Comparison of ENCODE assay signal across 27 mouse cellular contexts in genomic region chr3:103526201-103526704, GRCm38 (mm10). TPM values are rescaled to one million over a fixed set of nuclear protein-coding genes. Genes with fewer than 3 reads are reported as not detected.
"Had no signal": no experiment of that assay in that cellular context is flagged by ENCODE, and none has a peak within 500 bp of the region (broad histone marks: within the 10 kb centered on the region; RNA-seq: fewer than 3 reads in every experiment).

No protein-coding gene starts in this region.

- H3K27me3 ChIP-seq: heart, embryonic 13.5 days; heart, embryonic 15.5 days; hindbrain, embryonic 13.5 days; hindbrain, embryonic 15.5 days; kidney, embryonic 15.5 days; limb, embryonic 13.5 days; limb, embryonic 15.5 days had no signal

- H3K9ac ChIP-seq: heart, embryonic 13.5 days; heart, embryonic 15.5 days; hindbrain, embryonic 13.5 days; hindbrain, embryonic 15.5 days; kidney, embryonic 15.5 days; limb, embryonic 13.5 days; limb, embryonic 15.5 days had no signal

- H3K4me1 ChIP-seq: heart, embryonic 13.5 days; heart, embryonic 15.5 days; hindbrain, embryonic 13.5 days; hindbrain, embryonic 15.5 days; kidney, embryonic 15.5 days; limb, embryonic 13.5 days; limb, embryonic 15.5 days had no signal

- ATAC-seq: hindbrain, postnatal 0 days; intestine, embryonic 16.5 days had no signal

- H3K9me3 ChIP-seq: heart, embryonic 15.5 days; hindbrain, embryonic 13.5 days; hindbrain, embryonic 15.5 days; kidney, embryonic 15.5 days; limb, embryonic 13.5 days; limb, embryonic 15.5 days had no signal

- H3K4me2 ChIP-seq: heart, embryonic 11.5 days; heart, embryonic 13.5 days; heart, embryonic 15.5 days; hindbrain, embryonic 13.5 days; hindbrain, embryonic 15.5 days; kidney, embryonic 15.5 days; limb, embryonic 13.5 days; limb, embryonic 15.5 days had no signal

- H3K4me3 ChIP-seq: heart, adult 2 months; heart, embryonic 13.5 days; heart, embryonic 15.5 days; hindbrain, embryonic 13.5 days; hindbrain, embryonic 15.5 days; kidney, embryonic 15.5 days; limb, embryonic 13.5 days; limb, embryonic 15.5 days had no signal

- H3K36me3 ChIP-seq: heart, embryonic 13.5 days; heart, embryonic 15.5 days; hindbrain, embryonic 13.5 days; hindbrain, embryonic 15.5 days; kidney, embryonic 15.5 days; limb, embryonic 13.5 days; limb, embryonic 15.5 days had no signal

- DNase-seq: gastrocnemius, postnatal 14 days; gastrocnemius, postnatal 36 days; heart, adult 11 months; heart, adult 2 months; heart, postnatal 14 days; heart, postnatal 36 days; kidney, adult 11 months; kidney, adult 2 months; kidney, adult 9 months; kidney, postnatal 14 days; kidney, postnatal 36 days; layer of hippocampus, adult 9-11 months; layer of hippocampus, postnatal 36 days; left cerebral cortex, postnatal 4 days had no signal

- H3K27ac ChIP-seq: heart, adult 2 months; heart, embryonic 13.5 days; heart, embryonic 15.5 days; hindbrain, embryonic 13.5 days; hindbrain, embryonic 15.5 days; hindbrain, postnatal 0 days; kidney, embryonic 15.5 days; kidney, postnatal 0 days; limb, embryonic 13.5 days; limb, embryonic 15.5 days had no signal

RNA-seq across cellular contexts. Expression of gene Syt6, which starts 48.8 kb away (rescaled TPM):
- polyA plus RNA-seq: gonadal fat pad, adult 2 months; heart, adult 2 months; heart, embryonic 15.5 days; heart, postnatal 0 days; kidney, adult 2 months had no signal
